Mouse (Mus musculus): Measurements from ENCODE around the gene Tfap2d.

The Tfap2d gene

GRCm38 (mm10) chr1:19210215-19211032, 107.6 kb downstream of the Tfap2d start:
- DNase-seq (ENCODE audit: low spot score in 2 of 2): no peak

GRCm38 (mm10) chr1:19211033-19211405, 108.2 kb downstream of the Tfap2d start:
- no peak for DNase-seq (ENCODE audit: low spot score in 2 of 2)

- DNase-seq (ENCODE audit: low spot score in 2 of 2): no peak
These were observed 108.8 kb downstream of the Tfap2d start for GRCm38 (mm10) chr1:19211546-19212154.

GRCm38 (mm10) chr1:19212691-19213090, 109.9 kb downstream of the Tfap2d start:
- no peak for DNase-seq (ENCODE audit: low spot score in 2 of 2)

GRCm38 (mm10) chr1:19213171-19213570, 110.3 kb downstream of the Tfap2d start:
- no peak for DNase-seq (ENCODE audit: low spot score in 2 of 2)

- no peak for DNase-seq (ENCODE audit: low spot score in 2 of 2)
These were observed 111.1 kb downstream of the Tfap2d start for GRCm38 (mm10) chr1:19213851-19214395.
